Mouse (Mus musculus): Measurements from ENCODE around the gene Prrc2a. TPM values are rescaled to one million over a fixed set of nuclear protein-coding genes. Genes with fewer than 3 reads are reported as not detected.

Gene Prrc2a
- polyA plus RNA-seq, 1 experiment from 2014 or later = 173 TPM

DNA sequence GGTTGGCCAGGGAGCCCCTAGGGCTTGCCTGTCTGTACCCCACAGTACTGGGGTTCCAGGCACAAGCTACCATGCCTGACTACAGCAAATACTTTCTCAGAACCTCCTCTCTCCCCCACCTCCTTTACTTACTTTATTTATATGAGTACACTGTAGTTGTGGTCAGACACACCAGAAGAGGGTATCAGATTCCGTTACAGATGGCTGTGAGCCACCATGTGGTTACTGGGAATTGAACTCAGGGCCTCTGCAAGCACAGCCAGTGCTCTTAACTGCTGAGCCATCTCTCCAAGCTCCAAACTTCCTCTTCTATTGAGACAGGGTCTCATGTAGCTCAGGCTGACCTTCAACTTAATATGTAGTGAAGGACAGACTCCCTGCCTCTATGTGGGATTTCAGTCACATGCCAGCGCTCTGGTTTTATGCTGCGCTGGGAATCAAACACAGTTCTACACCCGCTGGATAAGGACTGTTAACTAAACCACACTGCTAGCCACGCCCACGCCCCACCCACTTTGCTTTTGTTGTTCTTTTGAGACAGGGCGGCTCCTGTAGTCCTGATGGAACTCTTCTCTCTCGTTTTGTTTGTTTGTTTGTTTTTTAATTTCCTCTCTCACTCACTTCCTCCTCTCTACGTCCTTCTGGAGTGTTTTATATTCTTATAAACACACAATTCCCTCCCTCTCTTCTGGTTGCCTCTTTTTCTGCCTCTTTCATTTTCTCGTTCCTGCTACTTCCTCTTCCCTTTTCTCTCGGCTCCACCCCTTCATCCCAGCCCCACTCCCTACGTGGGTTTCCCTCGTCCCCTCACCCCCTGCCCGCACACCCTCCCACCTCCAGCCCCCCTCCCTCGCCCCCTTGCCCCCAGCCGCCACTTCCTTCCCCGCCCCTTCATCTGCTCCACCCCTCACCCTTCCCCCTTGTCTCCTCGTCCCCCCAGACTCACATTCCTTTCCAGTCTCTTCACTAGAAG is 21.2 kb upstream of the Prrc2a start:
- peak overlapping the region; percentile 83 for H3K27ac ChIP-seq (replicated peaks)
- 3% methylated on average over 18 of the region's 18 CpGs for WGBS
- H3K27me3 ChIP-seq (ENCODE audit: low read depth, poor library complexity, severe bottlenecking) = no peaks in the 10 kb centered on the region
- no peaks in the 10 kb centered on the region for H3K9me3 ChIP-seq (replicated peaks)
- H3K36me3 ChIP-seq = no peaks in the 10 kb centered on the region
- peaks cover 21% of the 10 kb centered on the region for H3K4me1 ChIP-seq
- H3K4me3 ChIP-seq = peak overlapping the region; percentile 59
- peak; percentile 59 for DNase-seq (ENCODE audit: low spot score)

DNA sequence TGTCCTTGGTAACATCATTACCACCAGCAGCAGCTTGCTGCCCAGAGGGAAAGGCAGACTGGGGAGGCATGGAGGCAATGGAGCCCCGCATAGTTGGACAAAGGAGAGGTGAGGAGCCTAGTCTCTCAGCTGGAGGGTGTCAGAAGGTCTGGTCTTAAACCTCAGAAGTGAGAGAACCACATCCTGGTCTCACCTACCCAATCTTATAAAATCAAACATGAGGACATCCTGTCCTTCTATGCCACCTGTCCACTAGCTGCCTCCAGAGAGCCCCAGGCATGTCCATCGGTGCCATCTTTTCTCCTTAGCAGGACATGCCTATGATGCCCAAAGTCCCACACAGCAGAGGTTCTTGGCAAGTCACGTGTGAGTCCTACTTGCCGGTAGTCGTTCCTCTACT is 15.4 kb upstream of the Prrc2a start:
- no peaks in the 10 kb centered on the region for H3K36me3 ChIP-seq
- H3K4me1 ChIP-seq = peaks cover 5% of the 10 kb centered on the region; the same call in 1 of the 2 replicates
- H3K27ac ChIP-seq (replicated peaks) = no peak overlapping the region
- H3K4me3 ChIP-seq = no peak overlapping the region
- 89% methylated on average over 5 of the region's 5 CpGs for WGBS
- H3K27me3 ChIP-seq (ENCODE audit: low read depth, poor library complexity, severe bottlenecking) = no peaks in the 10 kb centered on the region
- no peaks in the 10 kb centered on the region for H3K9me3 ChIP-seq (replicated peaks)
- DNase-seq (ENCODE audit: low spot score) = no peak

- Histone ChIP-seq H3K27ac (replicated peaks) (no peak overlapping the region), H3K9me3 (replicated peaks) (no peaks in the 10 kb centered on the region), H3K27me3 (ENCODE audit: low read depth, poor library complexity, severe bottlenecking) (no peaks in the 10 kb centered on the region), H3K4me3 (no peak overlapping the region), H3K36me3 (no peaks in the 10 kb centered on the region), H3K4me1 (peaks cover 5% of the 10 kb centered on the region; the same call in 1 of the 2 replicates)
- 14% methylated on average over 5 of the region's 5 CpGs for WGBS
- DNase-seq (ENCODE audit: low spot score) = peak; percentile 72
Observed at GRCm38 (mm10) chr17:35178528-35178927, 13.8 kb upstream of the Prrc2a start.

- Histone ChIP-seq H3K4me3 (no peak within 1 kb of the TSS), H3K9me3 (replicated peaks) (no peaks in the 10 kb centered on the region), H3K36me3 (no peaks in the 10 kb centered on the region), H3K27me3 (ENCODE audit: low read depth, poor library complexity, severe bottlenecking) (no peaks in the 10 kb centered on the region), H3K27ac (replicated peaks) (no peak within 1 kb of the TSS), H3K4me1 (peaks cover 5% of the 10 kb centered on the region; the same call in 1 of the 2 replicates)
- no peak for DNase-seq (ENCODE audit: low spot score)
- 43% methylated on average over 2 of the region's 2 CpGs for WGBS
Observed at GRCm38 (mm10) chr17:35175968-35176367, 11.3 kb upstream of the Prrc2a start, which contains the start of gene Aif1. Aif1 (minus strand) TSS chr17:35176068.

GRCm38 (mm10) chr17:35175382-35175781 is 10.7 kb upstream of the Prrc2a start:
- Histone ChIP-seq H3K4me1 (peaks cover 5% of the 10 kb centered on the region; the same call in 1 of the 2 replicates), H3K27ac (replicated peaks) (no peak overlapping the region), H3K4me3 (no peak overlapping the region), H3K27me3 (ENCODE audit: low read depth, poor library complexity, severe bottlenecking) (no peaks in the 10 kb centered on the region), H3K9me3 (replicated peaks) (no peaks in the 10 kb centered on the region), H3K36me3 (no peaks in the 10 kb centered on the region)
- no peak for DNase-seq (ENCODE audit: low spot score)
- 65% methylated on average over 6 of the region's 6 CpGs for WGBS

DNA sequence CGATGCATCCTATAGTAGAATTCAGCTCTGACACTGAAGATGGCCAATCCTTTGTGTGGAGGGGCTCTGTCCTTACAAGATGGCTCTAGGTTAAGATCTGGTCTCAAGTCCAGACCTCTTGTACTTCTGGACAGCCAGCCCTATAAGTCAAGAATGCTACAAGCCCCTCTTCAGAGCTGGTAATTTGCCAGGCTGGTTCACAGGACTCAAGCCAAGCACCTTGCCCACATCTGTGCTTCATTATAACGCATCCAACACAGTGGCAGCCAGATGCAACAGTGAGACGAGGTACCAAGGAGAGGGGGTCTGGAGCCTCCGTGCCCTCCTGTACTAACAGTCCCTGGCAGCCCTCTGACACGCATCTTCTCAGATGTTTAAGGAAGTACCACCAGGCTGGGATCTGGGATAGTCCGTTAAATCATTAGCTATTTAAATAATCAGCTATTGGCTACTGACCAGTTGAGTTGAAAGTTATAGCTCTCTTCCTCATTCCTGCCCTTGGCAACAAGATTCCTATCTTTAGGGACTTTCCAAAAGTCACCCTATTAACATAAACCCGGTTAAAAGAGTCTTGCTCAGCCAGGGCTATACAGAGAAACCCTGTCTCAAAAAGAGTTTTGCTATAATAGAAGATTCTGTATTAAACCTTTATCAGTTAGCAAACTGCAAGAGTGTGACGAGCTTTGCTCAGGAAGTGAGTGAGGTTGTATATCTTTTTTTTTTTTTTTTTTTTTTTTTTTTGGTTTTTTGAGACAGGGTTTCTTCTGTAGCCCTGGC is 9.7 kb upstream of the Prrc2a start:
- H3K9me3 ChIP-seq (replicated peaks) = no peaks in the 10 kb centered on the region
- no peak overlapping the region for H3K27ac ChIP-seq (replicated peaks)
- no peaks in the 10 kb centered on the region for H3K36me3 ChIP-seq
- WGBS = 78% methylated on average over 8 of the region's 8 CpGs
- DNase-seq (ENCODE audit: low spot score) = no peak
- H3K27me3 ChIP-seq (ENCODE audit: low read depth, poor library complexity, severe bottlenecking) = no peaks in the 10 kb centered on the region
- no peak overlapping the region for H3K4me3 ChIP-seq
- H3K4me1 ChIP-seq = peaks cover 5% of the 10 kb centered on the region; the same call in 1 of the 2 replicates

DNA sequence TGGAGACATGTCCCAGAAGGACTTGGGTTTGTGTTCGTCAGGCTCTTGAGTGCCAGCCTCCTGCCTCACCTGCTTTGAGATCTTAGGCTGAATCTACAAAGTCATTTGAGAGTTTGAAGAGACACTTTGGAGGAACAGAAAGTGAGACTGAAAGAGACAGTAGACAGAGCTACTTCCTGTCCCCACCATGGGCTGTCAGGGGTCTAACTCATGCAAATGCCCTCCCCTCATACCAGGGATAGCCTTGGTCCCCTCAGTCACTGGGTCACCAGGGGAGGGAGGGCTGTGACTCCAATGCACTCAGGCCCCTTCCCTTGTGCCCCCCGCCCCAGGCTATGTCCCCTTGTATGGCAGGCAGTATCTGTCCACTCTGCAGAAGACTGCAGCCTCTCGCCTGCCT is 8.6 kb upstream of the Prrc2a start:
- no peaks in the 10 kb centered on the region for H3K27me3 ChIP-seq (ENCODE audit: low read depth, poor library complexity, severe bottlenecking)
- no peak overlapping the region for H3K4me3 ChIP-seq
- no peak for DNase-seq (ENCODE audit: low spot score)
- WGBS = 83% methylated on average over 3 of the region's 3 CpGs
- H3K4me1 ChIP-seq = peaks cover 5% of the 10 kb centered on the region; the same call in 1 of the 2 replicates
- no peaks in the 10 kb centered on the region for H3K36me3 ChIP-seq
- H3K27ac ChIP-seq (replicated peaks) = no peak overlapping the region
- no peaks in the 10 kb centered on the region for H3K9me3 ChIP-seq (replicated peaks)

DNA sequence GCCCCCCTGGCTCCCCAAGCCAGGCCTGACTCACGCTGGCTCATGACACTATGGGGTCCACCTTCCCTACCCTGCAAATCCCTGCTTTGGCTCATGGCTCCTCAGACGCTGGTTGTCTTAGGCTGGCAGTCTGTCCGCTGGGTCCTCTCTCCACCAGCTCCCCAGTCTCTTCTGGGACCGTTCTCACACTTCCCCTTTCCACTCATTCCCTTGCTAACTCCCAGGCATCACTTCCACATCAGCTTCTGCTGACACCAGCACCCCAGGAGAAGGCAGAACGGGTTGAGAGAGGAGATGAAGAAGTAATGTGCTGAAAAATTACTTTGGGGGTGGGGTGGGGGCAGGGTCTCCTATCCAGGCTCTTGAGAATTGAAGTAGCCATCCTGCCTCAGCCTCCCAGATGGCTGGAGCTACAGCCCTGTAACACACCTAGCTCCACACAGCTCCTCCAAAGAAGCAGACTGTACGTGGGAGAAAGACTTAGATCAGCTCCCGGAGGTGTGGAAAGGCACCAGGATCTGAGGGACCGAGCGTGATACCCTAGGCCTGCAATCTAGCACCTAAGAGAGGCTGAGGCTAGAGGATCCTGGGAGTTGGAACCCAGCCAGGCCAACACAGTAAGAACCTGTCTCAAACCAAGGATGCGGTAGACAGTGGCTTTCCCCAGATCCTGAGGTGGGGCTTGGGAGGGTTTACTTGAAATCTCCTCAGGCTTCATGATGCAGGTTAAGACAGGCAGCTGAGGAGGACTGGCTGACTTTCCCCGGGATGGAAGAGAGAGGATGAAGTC is 7.9 kb upstream of the Prrc2a start:
- 0 out of 2 replicates have a peak overlapping the region, but pooled peaks have one; percentile 19 for H3K27ac ChIP-seq (replicated peaks)
- H3K4me1 ChIP-seq = peaks cover 5% of the 10 kb centered on the region; the same call in 1 of the 2 replicates
- no peaks in the 10 kb centered on the region for H3K27me3 ChIP-seq (ENCODE audit: low read depth, poor library complexity, severe bottlenecking)
- H3K36me3 ChIP-seq = no peaks in the 10 kb centered on the region
- DNase-seq (ENCODE audit: low spot score) = no peak
- no peak overlapping the region for H3K4me3 ChIP-seq
- no peaks in the 10 kb centered on the region for H3K9me3 ChIP-seq (replicated peaks)
- 73% methylated on average over 11 of the region's 11 CpGs for WGBS

GRCm38 (mm10) chr17:35168541-35169207 is 4.0 kb upstream of the Prrc2a start:
- Histone ChIP-seq H3K4me3 (no peak overlapping the region), H3K36me3 (no peaks in the 10 kb centered on the region), H3K27me3 (ENCODE audit: low read depth, poor library complexity, severe bottlenecking) (no peaks in the 10 kb centered on the region), H3K4me1 (peaks cover 11% of the 10 kb centered on the region), H3K9me3 (replicated peaks) (no peaks in the 10 kb centered on the region), H3K27ac (replicated peaks) (0 out of 2 replicates have a peak overlapping the region, but pooled peaks have one; percentile 33)
- DNase-seq (ENCODE audit: low spot score) = no peak
- 25% methylated on average over 4 of the region's 4 CpGs for WGBS

DNA sequence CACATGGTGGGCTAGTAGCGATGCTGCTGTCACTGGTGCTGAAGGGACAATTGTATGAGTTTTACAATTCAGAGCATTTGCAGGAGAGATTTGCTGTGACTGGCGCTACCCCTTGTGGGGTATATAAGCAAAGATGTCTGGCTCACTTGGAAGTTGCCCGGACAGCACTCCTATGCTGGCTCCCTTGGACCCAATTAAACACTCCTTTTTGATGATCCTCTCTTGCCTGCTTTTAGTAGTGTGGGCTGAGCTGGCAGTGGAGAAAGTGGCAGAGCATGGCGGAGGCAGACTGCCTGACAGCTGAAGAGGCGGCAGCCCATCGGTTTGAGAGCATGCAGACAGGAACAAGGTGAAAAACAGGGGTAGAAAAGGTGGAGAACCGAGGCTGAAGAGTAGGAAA is 3.1 kb upstream of the Prrc2a start:
- H3K27me3 ChIP-seq (ENCODE audit: low read depth, poor library complexity, severe bottlenecking) = no peaks in the 10 kb centered on the region
- peaks cover 18% of the 10 kb centered on the region for H3K4me1 ChIP-seq
- peak overlapping the region; percentile 28; the same call in 1 of the 2 replicates for H3K27ac ChIP-seq (replicated peaks)
- 90% methylated on average over 7 of the region's 7 CpGs for WGBS
- H3K9me3 ChIP-seq (replicated peaks) = no peaks in the 10 kb centered on the region
- H3K36me3 ChIP-seq = peaks cover 6% of the 10 kb centered on the region
- DNase-seq (ENCODE audit: low spot score) = no peak
- H3K4me3 ChIP-seq = no peak overlapping the region

GRCm38 (mm10) chr17:35166352-35167035 is 1.8 kb upstream of the Prrc2a start:
- peak overlapping the region; percentile 92 for H3K4me3 ChIP-seq
- 74% methylated on average over 8 of the region's 8 CpGs for WGBS
- H3K36me3 ChIP-seq = peaks cover 19% of the 10 kb centered on the region
- H3K27ac ChIP-seq (replicated peaks) = peak overlapping the region; percentile 98
- H3K27me3 ChIP-seq (ENCODE audit: low read depth, poor library complexity, severe bottlenecking) = no peaks in the 10 kb centered on the region
- DNase-seq (ENCODE audit: low spot score) = no peak
- no peaks in the 10 kb centered on the region for H3K9me3 ChIP-seq (replicated peaks)
- peaks cover 31% of the 10 kb centered on the region for H3K4me1 ChIP-seq

All from midbrain, embryonic 10.5 days (tissue).